Mouse (Mus musculus): ENCODE data around the gene Prpf4.
A peak's percentile ranks its signal among the peaks of the same experiment; 100 is the strongest.

The Prpf4 gene

DNA sequence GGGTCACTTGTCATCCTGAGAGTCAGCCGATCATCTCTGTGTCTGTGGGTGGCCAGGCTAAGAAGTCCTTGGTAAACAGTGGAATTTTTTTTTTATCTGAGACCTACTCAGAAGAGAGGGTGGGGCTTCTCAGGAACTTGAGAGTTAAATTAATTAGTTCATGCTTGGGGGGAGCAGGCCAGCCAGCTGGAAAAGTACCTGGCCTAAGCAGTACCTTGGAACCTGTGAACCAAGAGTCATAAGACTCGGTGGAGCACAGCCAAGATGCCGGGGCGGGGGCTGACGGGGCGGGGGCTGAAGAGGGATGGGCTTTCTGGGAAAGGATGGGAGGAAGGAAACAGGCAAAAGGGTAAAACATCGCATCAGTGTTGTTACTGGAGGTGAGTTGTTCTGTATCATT, 29.3 kb downstream of the Prpf4 start:
- DNase-seq: no peak

DNA sequence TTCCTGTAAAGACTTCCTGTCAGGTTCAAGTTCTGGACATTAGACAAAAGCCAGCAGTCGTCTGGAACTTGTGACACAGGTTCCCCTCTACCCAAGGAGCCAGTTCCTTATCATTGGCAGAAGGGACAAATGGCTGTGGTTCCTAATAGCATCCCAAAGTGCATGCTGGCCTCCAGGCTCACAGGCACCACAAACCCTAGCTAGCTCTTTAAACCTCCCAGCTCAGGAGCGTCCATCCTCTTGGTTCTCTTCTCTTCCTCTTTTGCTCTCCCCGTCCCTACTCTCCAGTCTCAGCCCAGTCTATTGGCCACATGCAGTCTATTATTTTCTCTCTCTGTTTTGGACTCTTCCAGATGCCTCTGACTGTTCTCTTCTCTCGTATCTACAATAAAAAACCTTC, 31.2 kb downstream of the Prpf4 start:
- no peak for DNase-seq

DNA sequence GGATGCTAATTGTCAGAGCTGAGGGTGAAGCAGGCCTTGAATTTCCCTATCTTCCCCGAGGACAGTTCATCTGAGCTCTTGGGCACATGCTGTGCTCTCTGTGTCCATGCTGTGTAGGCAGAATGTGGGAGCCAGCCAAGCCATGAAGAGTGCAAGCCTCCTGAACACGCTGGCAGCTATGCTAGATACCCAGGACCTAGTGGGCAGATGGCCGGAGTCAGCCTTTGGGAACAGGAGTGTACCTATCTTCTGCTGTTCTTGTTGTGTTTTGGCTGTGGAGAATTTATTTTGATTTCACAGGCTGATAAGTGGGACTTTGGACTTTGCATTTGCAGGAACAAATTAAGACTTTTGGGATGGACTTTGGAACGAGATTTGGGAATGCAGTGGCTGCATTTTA, 31.9 kb downstream of the Prpf4 start:
- DNase-seq: no peak

DNA sequence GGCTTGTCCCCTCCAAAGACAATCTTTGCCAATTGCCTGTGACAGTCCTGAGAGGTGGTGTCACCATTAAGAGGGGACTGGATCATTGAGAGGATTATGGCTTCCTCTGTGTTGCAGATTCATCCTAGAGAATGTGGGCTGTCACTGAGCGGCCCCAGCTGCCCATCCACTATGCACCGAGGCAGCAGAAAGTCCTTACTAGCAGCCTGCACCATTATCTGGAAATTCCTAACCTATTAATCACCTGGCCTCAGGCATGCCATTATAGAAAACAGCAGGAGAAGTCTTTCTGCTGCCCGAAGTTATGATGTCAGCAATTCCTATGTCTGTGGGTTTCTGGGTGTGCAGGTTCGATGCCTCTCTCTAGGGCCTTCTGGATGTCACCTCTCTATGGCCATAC, 32.4 kb downstream of the Prpf4 start:
- DNase-seq: no peak

DNA sequence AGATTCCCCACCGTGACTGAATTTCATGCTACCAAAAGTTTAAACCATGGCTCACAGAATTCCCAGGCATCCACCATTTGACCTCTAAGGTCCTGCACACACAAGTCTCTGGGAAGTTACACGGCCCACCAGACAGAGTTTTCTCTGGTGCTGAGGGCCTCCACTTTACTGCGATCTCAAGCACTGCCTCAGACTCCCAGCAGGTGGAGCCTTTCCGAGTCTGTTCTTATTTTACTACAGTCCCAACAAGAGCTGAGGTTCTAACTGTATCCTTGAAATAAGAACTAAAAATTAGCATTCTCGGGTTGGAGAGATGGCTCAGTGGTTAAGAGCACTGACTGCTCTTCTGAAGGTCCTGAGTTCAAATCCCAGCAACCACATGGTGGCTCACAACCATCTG, 46.4 kb downstream of the Prpf4 start:
- peak; percentile 68 for DNase-seq

DNA sequence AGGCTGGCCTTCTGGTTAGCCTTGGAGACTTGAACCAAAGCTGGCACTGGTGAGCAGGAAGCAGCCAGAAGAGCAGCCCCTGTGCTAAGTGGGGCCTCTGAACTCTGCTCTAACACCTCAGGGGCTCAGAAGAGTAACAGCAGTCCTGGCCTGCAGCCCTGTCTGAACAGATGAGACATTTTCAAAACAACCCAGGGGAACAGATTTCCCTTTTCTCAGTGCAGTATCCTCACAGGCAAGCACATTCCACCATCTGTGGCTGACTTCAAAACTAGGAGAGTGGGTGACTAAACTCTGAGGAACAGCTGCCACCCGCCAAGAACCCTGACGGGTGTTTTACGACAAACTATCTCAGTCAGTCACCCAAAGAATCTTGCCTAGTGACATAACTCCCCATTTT, 50.5 kb downstream of the Prpf4 start:
- DNase-seq: peak; percentile 38

DNA sequence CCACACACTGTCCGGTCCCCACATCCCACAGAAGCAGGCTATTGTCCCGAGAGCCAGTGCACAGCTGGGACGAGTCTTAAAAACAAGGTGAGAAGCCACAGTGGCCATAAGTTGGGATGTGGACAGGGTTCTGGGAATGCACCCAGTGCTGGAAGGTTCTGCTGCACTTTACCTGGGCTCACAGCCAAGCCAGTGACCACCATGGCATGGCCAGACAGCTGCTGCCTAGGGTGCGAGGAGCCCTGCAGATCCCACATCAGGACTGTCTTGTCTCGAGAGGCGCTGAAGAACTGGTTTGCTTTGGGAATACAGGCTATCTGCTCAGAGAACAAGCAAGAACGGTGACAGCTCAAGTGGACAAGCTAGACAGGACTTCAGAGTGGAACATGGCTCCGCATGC, 51.8 kb downstream of the Prpf4 start:
- no peak for DNase-seq

DNA sequence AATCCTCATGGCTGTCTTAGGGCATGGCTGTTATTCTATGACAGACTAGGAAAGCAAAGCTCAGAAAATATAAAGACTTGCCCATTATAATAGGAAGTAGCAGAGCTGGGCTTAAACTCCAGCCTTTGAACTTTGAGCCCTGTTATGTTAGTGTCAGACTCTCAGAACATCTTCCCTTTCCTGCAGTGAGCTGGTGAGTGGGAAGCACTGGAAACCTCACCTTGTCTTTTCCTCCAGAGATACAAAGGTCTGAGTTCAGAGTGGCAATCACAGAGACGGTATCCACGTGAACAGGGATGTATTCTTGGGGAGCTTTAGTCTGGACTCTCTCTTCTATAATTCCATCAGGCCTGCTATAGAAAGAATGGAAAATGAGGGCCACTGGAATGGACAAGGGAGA, 54.5 kb downstream of the Prpf4 start:
- no peak for DNase-seq

DNA sequence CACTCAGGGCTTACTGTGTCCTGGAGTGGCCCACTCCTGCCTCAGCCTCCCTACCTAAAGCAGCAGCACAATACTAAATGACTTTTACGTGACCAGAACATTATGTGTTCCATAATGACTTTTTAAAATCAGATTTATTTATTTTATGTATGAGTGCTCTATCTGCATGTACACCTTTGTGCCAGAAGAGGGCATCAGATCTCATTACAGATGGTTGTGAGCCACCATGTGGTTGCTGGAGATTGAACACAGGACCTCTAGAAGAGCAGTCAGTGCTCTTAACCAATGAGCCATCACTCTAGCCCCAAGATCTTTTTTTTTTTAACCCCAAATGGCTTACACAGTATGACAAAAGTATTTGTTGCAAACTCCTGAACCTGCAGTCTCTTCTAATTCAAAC, 59.6 kb downstream of the Prpf4 start:
- no peak for DNase-seq

DNA sequence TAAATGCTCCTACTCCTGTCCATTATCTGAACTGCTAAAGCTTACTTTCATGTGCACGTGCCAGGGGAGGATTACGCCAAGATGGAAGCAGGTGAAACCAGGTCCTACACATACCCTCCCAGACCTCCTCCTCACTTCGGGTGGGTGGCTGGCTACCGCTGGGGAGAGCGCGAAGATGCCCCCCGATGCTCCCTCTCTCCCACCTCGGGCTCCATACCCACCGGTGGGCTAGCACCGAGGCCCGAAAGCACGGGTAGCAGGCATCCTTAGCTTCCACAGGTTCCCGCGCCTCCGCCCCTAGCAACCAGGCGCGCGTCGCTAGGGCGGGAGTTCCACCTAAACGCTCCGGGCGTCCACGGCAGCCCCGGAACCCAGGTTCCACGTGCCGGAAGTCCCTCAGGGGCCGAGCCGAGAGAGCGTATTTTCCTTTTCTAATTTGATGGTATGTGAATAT, 62.0 kb downstream of the Prpf4 start, which contains the start of gene Wdr31:
Gene Wdr31 (minus strand): TSS at position 299 of the 454 bp plus-strand sequence.
- peak; percentile 87 for DNase-seq

DNA sequence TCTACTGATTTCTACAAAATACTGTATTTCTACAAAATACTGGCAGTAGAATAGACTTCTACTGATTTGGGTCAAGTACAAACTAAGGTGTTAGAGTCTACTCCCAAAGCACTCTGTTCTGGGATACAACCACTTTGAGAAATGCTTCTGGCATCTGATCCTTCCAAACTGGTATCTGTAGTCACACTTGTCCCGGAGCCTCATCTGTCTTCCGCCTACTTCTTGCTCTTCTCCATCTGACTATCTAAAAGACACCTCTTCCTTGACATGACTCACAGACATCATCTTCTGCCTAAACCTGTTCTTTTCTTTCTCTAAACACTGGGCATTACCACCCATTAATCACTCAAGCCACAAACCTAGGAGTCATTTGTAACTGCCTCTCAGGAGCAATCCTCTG, 63.5 kb downstream of the Prpf4 start:
- DNase-seq: no peak

DNA sequence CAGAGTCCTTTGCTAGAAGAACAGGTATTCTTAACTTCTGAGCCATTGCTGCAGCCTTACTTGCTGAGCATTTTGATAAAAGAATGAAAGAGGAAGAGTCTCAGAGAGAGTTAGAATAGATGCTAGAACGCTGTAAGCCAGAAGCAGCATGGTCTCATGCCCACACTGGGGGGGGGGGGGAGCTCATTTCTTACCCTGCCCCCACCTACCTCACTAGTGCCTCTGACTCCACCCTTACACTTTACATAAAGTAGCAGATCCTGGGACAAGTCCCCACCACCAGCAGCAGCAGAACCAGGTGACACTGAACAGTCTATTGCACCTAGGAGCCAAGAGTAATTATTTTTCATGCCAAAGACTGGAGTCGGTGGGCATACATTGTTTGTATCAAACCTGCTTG, 66.5 kb downstream of the Prpf4 start:
- DNase-seq: no peak

DNA sequence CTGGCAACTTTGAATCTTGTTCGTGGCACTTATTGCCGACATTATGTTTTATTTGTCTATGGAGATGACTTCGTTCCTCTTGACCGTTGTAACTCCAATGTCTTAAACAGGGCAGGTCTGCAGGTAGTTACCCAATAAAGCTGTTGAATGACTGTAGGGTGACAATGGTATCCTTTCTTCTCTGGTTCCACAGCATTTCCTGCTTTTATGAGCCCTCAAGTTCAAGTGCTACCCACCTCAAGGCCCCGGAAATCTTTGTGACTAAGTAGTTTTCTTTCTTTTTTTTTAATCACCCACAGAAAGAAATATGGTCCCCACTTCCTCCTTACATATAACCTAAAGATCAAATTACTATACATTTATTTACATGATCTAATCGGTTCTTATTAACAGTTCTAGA, 67.2 kb downstream of the Prpf4 start:
- DNase-seq: no peak

Data from lung, postnatal 10 days (tissue).